ENCODE assay signal across 9 mouse cellular contexts in the genomic region with DNA sequence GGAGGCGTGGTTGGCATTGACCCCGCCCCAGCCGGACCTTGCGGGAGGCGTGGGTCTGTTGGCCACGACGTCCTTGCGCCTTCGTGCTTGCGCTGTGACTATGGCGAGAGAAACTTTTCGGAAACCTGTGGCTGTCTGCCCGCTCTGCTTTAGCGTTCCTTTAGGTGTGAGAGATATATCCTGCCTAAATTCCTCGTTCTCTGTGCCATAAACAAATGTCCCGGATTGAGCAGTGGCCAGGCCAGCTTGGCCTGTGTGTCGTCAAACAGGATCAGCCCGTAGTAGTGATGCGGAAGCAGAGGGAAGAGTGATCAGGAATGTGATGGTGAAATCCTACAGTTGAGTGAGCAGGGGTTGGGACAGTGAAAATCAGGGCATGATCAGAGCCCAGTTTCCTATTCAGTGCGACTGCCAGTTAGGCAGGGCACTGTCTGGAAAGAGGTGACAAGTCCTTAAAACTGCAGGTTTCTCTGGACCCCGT. TPM values are rescaled to one million over a fixed set of nuclear protein-coding genes. Genes with fewer than 3 reads are reported as not detected.
A peak's percentile ranks its signal among the peaks of the same experiment; 100 is the strongest.
DNase-seq lines count a peak whose midpoint lies in the region; ATAC-seq lines count a peak whose summit lies in the region.
"Had no signal": no experiment of that assay in that cellular context is flagged by ENCODE, and none has a peak within 500 bp of the region (broad histone marks: within the 10 kb centered on the region; RNA-seq: fewer than 3 reads in every experiment).

No protein-coding gene starts in this region.

- peak overlapping the region; percentile 74 for H3K4me3 ChIP-seq in heart, embryonic 16.5 days (ENCODE audit: low read length)
- H3K4me3 ChIP-seq in brown adipose tissue, adult 24 weeks (ENCODE audit: insufficient read depth, low read depth, low read length) = peak overlapping the region; percentile 66
- peak overlapping the region; percentile 44 for H3K4me3 ChIP-seq in hindbrain, embryonic 14.5 days (replicated peaks; ENCODE audit: low read length)
- H3K4me3 ChIP-seq in midbrain, embryonic 15.5 days = peak overlapping the region; percentile 64

- no peaks in the 10 kb centered on the region for H3K27me3 ChIP-seq in heart, embryonic 16.5 days (ENCODE audit: control insufficient read depth, insufficient read depth, low read length)
- H3K27me3 ChIP-seq in hindbrain, embryonic 14.5 days (ENCODE audit: control insufficient read depth, insufficient read depth, low read length) = peaks cover 33% of the 10 kb centered on the region
- H3K27me3 ChIP-seq in midbrain, embryonic 15.5 days (replicated peaks) = peaks cover 32% of the 10 kb centered on the region

- no peaks in the 10 kb centered on the region for H3K36me3 ChIP-seq in heart, embryonic 16.5 days (ENCODE audit: control insufficient read depth, insufficient read depth)
- no peaks in the 10 kb centered on the region for H3K36me3 ChIP-seq in hindbrain, embryonic 14.5 days (replicated peaks; ENCODE audit: control insufficient read depth, insufficient read depth)
- no peaks in the 10 kb centered on the region for H3K36me3 ChIP-seq in midbrain, embryonic 15.5 days (replicated peaks)

- H3K27ac ChIP-seq in heart, embryonic 16.5 days (ENCODE audit: low read length) = no peak overlapping the region; the same call in 1 of the 2 replicates
- H3K27ac ChIP-seq in brown adipose tissue, adult 24 weeks (replicated peaks; ENCODE audit: low read depth, low read length) = no peak overlapping the region
- H3K27ac ChIP-seq in hindbrain, embryonic 14.5 days = no peak overlapping the region
- no peak overlapping the region for H3K27ac ChIP-seq in midbrain, embryonic 15.5 days
- H3K27ac ChIP-seq: macrophage had no signal

- peak overlapping the region; percentile 92 for H3K4me2 ChIP-seq in heart, embryonic 16.5 days (ENCODE audit: low read depth, low read length)
- peak overlapping the region; percentile 94 for H3K4me2 ChIP-seq in hindbrain, embryonic 14.5 days (replicated peaks)
- H3K4me2 ChIP-seq in midbrain, embryonic 15.5 days = peak overlapping the region; percentile 98

- no peaks in the 10 kb centered on the region for H3K9me3 ChIP-seq in heart, embryonic 16.5 days (replicated peaks; ENCODE audit: control insufficient read depth, low read length)
- H3K9me3 ChIP-seq in hindbrain, embryonic 14.5 days (ENCODE audit: control insufficient read depth, low read length) = no peaks in the 10 kb centered on the region
- H3K9me3 ChIP-seq in midbrain, embryonic 15.5 days = no peaks in the 10 kb centered on the region

- peaks cover 4% of the 10 kb centered on the region; the same call in 1 of the 2 replicates for H3K4me1 ChIP-seq in heart, embryonic 16.5 days (ENCODE audit: control insufficient read depth, insufficient read depth, low read length)
- no peaks in the 10 kb centered on the region for H3K4me1 ChIP-seq in brown adipose tissue, adult 24 weeks (ENCODE audit: control insufficient read depth, insufficient read depth, insufficient read length, low read length)
- peaks cover 13% of the 10 kb centered on the region for H3K4me1 ChIP-seq in hindbrain, embryonic 14.5 days (replicated peaks; ENCODE audit: control insufficient read depth, insufficient read depth, low read length)
- peaks cover 19% of the 10 kb centered on the region for H3K4me1 ChIP-seq in midbrain, embryonic 15.5 days

- ATAC-seq in heart, embryonic 16.5 days (replicated peaks; ENCODE audit: extremely low read depth, insufficient read depth, low FRiP score) = peak; percentile 5; the same call in 1 of the 2 replicates
- ATAC-seq in hindbrain, embryonic 14.5 days (ENCODE audit: low FRiP score) = peak; percentile 3; the same call in 1 of the 2 replicates
- peak; percentile 46 for ATAC-seq in midbrain, embryonic 15.5 days (replicated peaks)
- ATAC-seq in activated CD4-positive, CD25-positive, alpha-beta regulatory T cell, adult 4 months = no peak

- 11% methylated on average over 21 of the region's 21 CpGs for WGBS in heart, embryonic 16.5 days
- 10% methylated on average over 21 of the region's 21 CpGs for WGBS in hindbrain, embryonic 14.5 days
- 10% methylated on average over 21 of the region's 21 CpGs for WGBS in midbrain, embryonic 15.5 days

- intact Hi-C loops in heart, postnatal 25 days (cut with DNase I) = loop anchor here (5.0 kb wide), 1 partner anchor 35 kb away; the partner anchor contains the start of gene 2200002D01Rik

- peak overlapping the region; percentile 85 for H3K9ac ChIP-seq in heart, embryonic 16.5 days (ENCODE audit: low read length)
- H3K9ac ChIP-seq in hindbrain, embryonic 14.5 days = peak overlapping the region; percentile 56
- peak overlapping the region; percentile 78 for H3K9ac ChIP-seq in midbrain, embryonic 15.5 days

- no peak for DNase-seq in heart, postnatal 25 days (ENCODE audit: low spot score)
- DNase-seq in hindbrain, embryonic 14.5 days (ENCODE audit: low spot score) = no peak
- no peak for DNase-seq in thymus, postnatal 4 days
- no peak for DNase-seq in layer of hippocampus, postnatal 10 days (ENCODE audit: low spot score in 2 of 2)

RNA-seq across cellular contexts. Expression of gene Spint2, which starts 0.4 kb away (rescaled TPM):
- polyA plus RNA-seq in heart, embryonic 16.5 days (2015; fragmentation: Nextera tagmentation; extraction: Ambion mirVana) = 114 and 116 TPM in 2 replicates
- total RNA-seq in heart, postnatal 25 days (2021) = 10 to 100 TPM; 33.5 to 37.1 TPM
- 3.9 and 5.6 TPM in 2 replicates for polyA plus RNA-seq in brown adipose tissue, adult 24 weeks (2012; ENCODE audit: insufficient read depth, insufficient read length, missing spikeins)
- polyA plus RNA-seq in hindbrain, embryonic 14.5 days (2014; fragmentation: Nextera tagmentation; extraction: Ambion mirVana) = 71.3 and 73.2 TPM in 2 replicates
- 72.4 and 77.3 TPM in 2 replicates for polyA plus RNA-seq in midbrain, embryonic 15.5 days (2015; fragmentation: Nextera tagmentation; extraction: Ambion mirVana)
- 10 to 100 TPM; 66.6 to 70.2 TPM for polyA plus RNA-seq in activated CD4-positive, CD25-positive, alpha-beta regulatory T cell, adult 4 months (2017; shearing (Covaris generic))
- 10 to 100 TPM; 25.3 to 31.0 TPM for total RNA-seq in layer of hippocampus, postnatal 10 days (2021)

RNA-seq across cellular contexts. Expression of gene Ppp1r14a, which starts 7.0 kb away (rescaled TPM):
- polyA plus RNA-seq in heart, embryonic 16.5 days (2015; fragmentation: Nextera tagmentation; extraction: Ambion mirVana) = 14.2 and 25.4 TPM in 2 replicates
- 1 to 10 TPM; 9.6 to 9.9 TPM for total RNA-seq in heart, postnatal 25 days (2021)
- polyA plus RNA-seq in brown adipose tissue, adult 24 weeks (2012; ENCODE audit: insufficient read depth, insufficient read length, missing spikeins) = 4.6 and 7.2 TPM in 2 replicates
- 2.2 and 3.6 TPM in 2 replicates for polyA plus RNA-seq in hindbrain, embryonic 14.5 days (2014; fragmentation: Nextera tagmentation; extraction: Ambion mirVana)
- 3.3 and 4.3 TPM in 2 replicates for polyA plus RNA-seq in midbrain, embryonic 15.5 days (2015; fragmentation: Nextera tagmentation; extraction: Ambion mirVana)
- not detected for polyA plus RNA-seq in activated CD4-positive, CD25-positive, alpha-beta regulatory T cell, adult 4 months (2017; shearing (Covaris generic))
- total RNA-seq in layer of hippocampus, postnatal 10 days (2021) = 1 to 10 TPM; 2.0 to 3.2 TPM
- polyA plus RNA-seq: macrophage had no signal

RNA-seq across cellular contexts. Expression of gene Dpf1, which starts 21.6 kb away (rescaled TPM):
- 2.0 and 3.0 TPM in 2 replicates for polyA plus RNA-seq in heart, embryonic 16.5 days (2015; fragmentation: Nextera tagmentation; extraction: Ambion mirVana)
- under 1 TPM in 1 of 2 experiments, not detected in 1; 0.53 TPM for total RNA-seq in heart, postnatal 25 days (2021)
- not detected in 2 replicates for polyA plus RNA-seq in brown adipose tissue, adult 24 weeks (2012; ENCODE audit: insufficient read depth, insufficient read length, missing spikeins)
- polyA plus RNA-seq in hindbrain, embryonic 14.5 days (2014; fragmentation: Nextera tagmentation; extraction: Ambion mirVana) = 160 and 161 TPM in 2 replicates
- polyA plus RNA-seq in midbrain, embryonic 15.5 days (2015; fragmentation: Nextera tagmentation; extraction: Ambion mirVana) = 256 and 261 TPM in 2 replicates
- not detected for polyA plus RNA-seq in activated CD4-positive, CD25-positive, alpha-beta regulatory T cell, adult 4 months (2017; shearing (Covaris generic))
- 100 to 1,000 TPM; 129 to 138 TPM for total RNA-seq in layer of hippocampus, postnatal 10 days (2021)

RNA-seq across cellular contexts. Expression of gene 2200002D01Rik, which starts 33.8 kb away (rescaled TPM):
- polyA plus RNA-seq in heart, embryonic 16.5 days (2015; fragmentation: Nextera tagmentation; extraction: Ambion mirVana) = 7.6 and 10.3 TPM in 2 replicates
- 1 to 10 TPM in 1 of 2 experiments, under 1 TPM in 1; 0.73 to 3.7 TPM for total RNA-seq in heart, postnatal 25 days (2021)
- 2.5 TPM in 1 of 2 replicates, not detected in the other for polyA plus RNA-seq in brown adipose tissue, adult 24 weeks (2012; ENCODE audit: insufficient read depth, insufficient read length, missing spikeins)
- 0.61 and 0.67 TPM in 2 replicates for polyA plus RNA-seq in hindbrain, embryonic 14.5 days (2014; fragmentation: Nextera tagmentation; extraction: Ambion mirVana)
- 1.1 and 1.5 TPM in 2 replicates for polyA plus RNA-seq in midbrain, embryonic 15.5 days (2015; fragmentation: Nextera tagmentation; extraction: Ambion mirVana)
- 1 to 10 TPM; 2.7 to 3.6 TPM for polyA plus RNA-seq in activated CD4-positive, CD25-positive, alpha-beta regulatory T cell, adult 4 months (2017; shearing (Covaris generic))
- total RNA-seq in layer of hippocampus, postnatal 10 days (2021) = under 1 TPM in 1 of 2 experiments, not detected in 1; 0.29 TPM
- polyA plus RNA-seq: macrophage had no signal

RNA-seq across cellular contexts. Expression of gene Yif1b, which starts 44.0 kb away (rescaled TPM):
- 116 and 125 TPM in 2 replicates for polyA plus RNA-seq in heart, embryonic 16.5 days (2015; fragmentation: Nextera tagmentation; extraction: Ambion mirVana)
- total RNA-seq in heart, postnatal 25 days (2021) = 10 to 100 TPM; 75.2 to 78.9 TPM
- 72.2 and 79.7 TPM in 2 replicates for polyA plus RNA-seq in brown adipose tissue, adult 24 weeks (2012; ENCODE audit: insufficient read depth, insufficient read length, missing spikeins)
- polyA plus RNA-seq in hindbrain, embryonic 14.5 days (2014; fragmentation: Nextera tagmentation; extraction: Ambion mirVana) = 96.6 and 101 TPM in 2 replicates
- 91.2 and 95.1 TPM in 2 replicates for polyA plus RNA-seq in midbrain, embryonic 15.5 days (2015; fragmentation: Nextera tagmentation; extraction: Ambion mirVana)
- 10 to 100 TPM; 57.6 to 73.2 TPM for polyA plus RNA-seq in activated CD4-positive, CD25-positive, alpha-beta regulatory T cell, adult 4 months (2017; shearing (Covaris generic))
- total RNA-seq in layer of hippocampus, postnatal 10 days (2021) = 10 to 100 TPM; 42.8 to 47.8 TPM

Comparison
In these comparisons a context has a peak if more than half of its experiments do, and no peak if none do; other contexts are left out.
1. RNA of gene Spint2, which starts 0.4 kb away (polyA plus RNA-seq): 114 to 116 TPM in heart, embryonic 16.5 days, 72.4 to 77.3 TPM in midbrain, embryonic 15.5 days, 71.3 to 73.2 TPM in hindbrain, embryonic 14.5 days and 66.6 to 70.2 TPM in activated CD4-positive, CD25-positive, alpha-beta regulatory T cell, adult 4 months; 3.9 to 5.6 TPM in brown adipose tissue, adult 24 weeks; every median in the first group is over 10 times any median in the second.
2. RNA of gene Dpf1, which starts 21.6 kb away (polyA plus RNA-seq): 256 to 261 TPM in midbrain, embryonic 15.5 days and 160 to 161 TPM in hindbrain, embryonic 14.5 days; 2.0 to 3.0 TPM in heart, embryonic 16.5 days, not detected in brown adipose tissue, adult 24 weeks and not detected in activated CD4-positive, CD25-positive, alpha-beta regulatory T cell, adult 4 months; every median in the first group is over 10 times any median in the second.
3. Peak in every context shown above with its lines, with median percentiles within 50 percentile points of each other: H3K4me2 ChIP-seq, H3K4me3 ChIP-seq and H3K9ac ChIP-seq.